Mouse (Mus musculus) midbrain, embryonic 15.5 days (tissue): ENCODE measurements around the gene Ppfia3. TPM values are rescaled to one million over a fixed set of nuclear protein-coding genes. Genes with fewer than 3 reads are reported as not detected.

Experiments used
- ATAC-seq: fragments of 200-750 bp; cut with Nextera tagmentation; replicated peaks from 2 replicates; pipeline ENCODE4 v1.8.0; 2017; ENCODE audit warnings: moderate TSS enrichment
- H3K27ac ChIP-seq: fragments of 300-500 bp; sonication (generic); 2 replicates; pipeline ENCODE4 v1.5.1; 2015; ENCODE audit warnings: mild to moderate bottlenecking, inconsistent platforms
- H3K27me3 ChIP-seq: fragments of 300-500 bp; sonication (generic); replicated peaks from 2 replicates; pipeline ENCODE4 v1.6.1; 2015; ENCODE audit warnings: inconsistent platforms
- H3K36me3 ChIP-seq: fragments of 300-500 bp; sonication (generic); replicated peaks from 2 replicates; pipeline ENCODE4 v1.6.1; 2015; ENCODE audit warnings: inconsistent platforms
- H3K4me1 ChIP-seq: fragments of 300-500 bp; sonication (generic); 2 replicates; pipeline ENCODE4 v1.6.1; 2015; ENCODE audit warnings: inconsistent platforms
- H3K4me2 ChIP-seq: fragments of 300-500 bp; sonication (generic); 2 replicates; pipeline ENCODE4 v1.6.1; 2015; ENCODE audit warnings: inconsistent platforms, mild to moderate bottlenecking, moderate library complexity
- H3K4me3 ChIP-seq: fragments of 300-500 bp; sonication (generic); 2 replicates; pipeline ENCODE4 v1.5.1; 2015; ENCODE audit warnings: mild to moderate bottlenecking, inconsistent platforms
- H3K9ac ChIP-seq: fragments of 300-500 bp; sonication (generic); 2 replicates; pipeline ENCODE4 v1.6.1; 2015; ENCODE audit warnings: mild to moderate bottlenecking, inconsistent platforms
- H3K9me3 ChIP-seq: fragments of 300-500 bp; sonication (generic); 2 replicates; pipeline ENCODE4 v1.6.1; 2016; ENCODE audit warnings: inconsistent platforms
- WGBS: fragments of 180-500 bp; shearing (Covaris S2); methylation state at CpG from one replicate; pipeline ENCODE4 v1.1.7; 2015; ENCODE audit warnings: mixed read lengths; 5-methylcytosine and 5-hydroxymethylcytosine counted together
- polyA plus RNA-seq: library from polyadenylated mRNA; unstranded; fragments of >200 nt; fragmentation: Nextera tagmentation; extraction: Ambion mirVana; gene quantifications from 2 replicates; pipeline ENCODE4 v1.2.1, GENCODE M21; 2015

Gene Ppfia3
- polyA plus RNA-seq = 29.9 and 31.3 TPM in 2 replicates

- Histone ChIP-seq H3K4me1 (peaks cover 64% of the 10 kb centered on the region), H3K4me3 (peak within 1 kb of the TSS; percentile 74), H3K27me3 (peaks cover 7% of the 10 kb centered on the region; the same call in 1 of the 2 replicates), H3K4me2 (peak within 1 kb of the TSS; percentile 77), H3K9me3 (no peaks in the 10 kb centered on the region), H3K9ac (peak within 1 kb of the TSS; percentile 85), H3K27ac (peak within 1 kb of the TSS; percentile 85), H3K36me3 (no peaks in the 10 kb centered on the region)
- WGBS = under 1% methylated on average over 24 of the region's 26 CpGs
- peak; percentile 52 for ATAC-seq
Observed at GRCm38 (mm10) chr7:45366652-45367019, at the start of gene Ppfia3. Gene Ppfia3 (minus strand): TSS chr7:45367019.

GRCm38 (mm10) chr7:45415636-45416035 is 48.8 kb upstream of the Ppfia3 start:
- no peaks in the 10 kb centered on the region for H3K36me3 ChIP-seq
- no peak for ATAC-seq
- peak overlapping the region; percentile 20 for H3K4me2 ChIP-seq
- no peak overlapping the region for H3K27ac ChIP-seq
- no peak overlapping the region for H3K4me3 ChIP-seq
- H3K9ac ChIP-seq = no peak overlapping the region
- peaks cover 11% of the 10 kb centered on the region for H3K4me1 ChIP-seq
- 8% methylated on average over 37 of the region's 37 CpGs for WGBS
- H3K27me3 ChIP-seq = peaks cover 94% of the 10 kb centered on the region
- H3K9me3 ChIP-seq = no peaks in the 10 kb centered on the region

- Histone ChIP-seq H3K9ac (no peak overlapping the region), H3K4me3 (no peak overlapping the region), H3K4me1 (peaks cover 11% of the 10 kb centered on the region), H3K9me3 (no peaks in the 10 kb centered on the region), H3K4me2 (no peak overlapping the region), H3K27me3 (peaks cover 94% of the 10 kb centered on the region), H3K27ac (no peak overlapping the region), H3K36me3 (no peaks in the 10 kb centered on the region)
- 38% methylated on average over 12 of the region's 12 CpGs for WGBS
- no peak for ATAC-seq
Observed at GRCm38 (mm10) chr7:45414740-45415224, 48.0 kb upstream of the Ppfia3 start.

GRCm38 (mm10) chr7:45413864-45414739 is 47.3 kb upstream of the Ppfia3 start:
- peak; percentile 51 for ATAC-seq
- WGBS = 2% methylated on average over 26 of the region's 27 CpGs

GRCm38 (mm10) chr7:45413113-45413863 is 46.5 kb upstream of the Ppfia3 start, which contains the start of gene Ntf5:
Gene Ntf5 (plus strand): TSS chr7:45413695.
- H3K27me3 ChIP-seq = peaks cover 95% of the 10 kb centered on the region
- H3K4me2 ChIP-seq = peak within 1 kb of the TSS; percentile 88
- H3K36me3 ChIP-seq = no peaks in the 10 kb centered on the region
- H3K9me3 ChIP-seq = no peaks in the 10 kb centered on the region
- peak within 1 kb of the TSS; percentile 44 for H3K4me3 ChIP-seq
- 3% methylated on average over 35 of the region's 45 CpGs for WGBS
- ATAC-seq = peak; percentile 62
- H3K27ac ChIP-seq = no peak within 1 kb of the TSS
- H3K9ac ChIP-seq = peak within 1 kb of the TSS; percentile 46
- H3K4me1 ChIP-seq = peaks cover 11% of the 10 kb centered on the region

More at GRCm38 (mm10) chr7:45413864-45414739, 47.3 kb upstream of the Ppfia3 start:
- Histone ChIP-seq H3K27ac (no peak overlapping the region), H3K9me3 (no peaks in the 10 kb centered on the region), H3K4me1 (peaks cover 11% of the 10 kb centered on the region), H3K27me3 (peaks cover 95% of the 10 kb centered on the region), H3K4me3 (peak overlapping the region; percentile 44), H3K9ac (peak overlapping the region; percentile 46), H3K4me2 (peak overlapping the region; percentile 88), H3K36me3 (no peaks in the 10 kb centered on the region)

- Histone ChIP-seq H3K4me3 (no peak overlapping the region), H3K9ac (no peak overlapping the region), H3K27me3 (peaks cover 95% of the 10 kb centered on the region), H3K36me3 (no peaks in the 10 kb centered on the region), H3K9me3 (no peaks in the 10 kb centered on the region), H3K4me1 (peaks cover 11% of the 10 kb centered on the region), H3K27ac (no peak overlapping the region), H3K4me2 (no peak overlapping the region)
- ATAC-seq = no peak
- WGBS = 90% methylated on average over 2 of the region's 2 CpGs
Observed at GRCm38 (mm10) chr7:45412421-45412820, 45.6 kb upstream of the Ppfia3 start.

GRCm38 (mm10) chr7:45409497-45410163 is 42.8 kb upstream of the Ppfia3 start:
- Histone ChIP-seq H3K9ac (no peak overlapping the region), H3K36me3 (no peaks in the 10 kb centered on the region), H3K27me3 (peaks cover 96% of the 10 kb centered on the region), H3K4me2 (no peak overlapping the region), H3K4me1 (peaks cover 20% of the 10 kb centered on the region), H3K9me3 (no peaks in the 10 kb centered on the region), H3K4me3 (no peak overlapping the region), H3K27ac (no peak overlapping the region)
- ATAC-seq = no peak
- WGBS = 85% methylated on average over 8 of the region's 8 CpGs

GRCm38 (mm10) chr7:45408949-45409348 is 42.1 kb upstream of the Ppfia3 start:
- no peak overlapping the region for H3K4me2 ChIP-seq
- H3K4me3 ChIP-seq = no peak overlapping the region
- H3K36me3 ChIP-seq = no peaks in the 10 kb centered on the region
- H3K4me1 ChIP-seq = peaks cover 16% of the 10 kb centered on the region
- 86% methylated on average over 17 of the region's 17 CpGs for WGBS
- H3K9me3 ChIP-seq = no peaks in the 10 kb centered on the region
- ATAC-seq = no peak
- peaks cover 90% of the 10 kb centered on the region for H3K27me3 ChIP-seq
- H3K9ac ChIP-seq = no peak overlapping the region
- no peak overlapping the region for H3K27ac ChIP-seq

GRCm38 (mm10) chr7:45408351-45408750 is 41.5 kb upstream of the Ppfia3 start:
- Histone ChIP-seq H3K4me1 (peaks cover 10% of the 10 kb centered on the region), H3K4me2 (no peak overlapping the region), H3K9me3 (no peaks in the 10 kb centered on the region), H3K36me3 (no peaks in the 10 kb centered on the region), H3K27ac (no peak overlapping the region), H3K9ac (no peak overlapping the region), H3K4me3 (no peak overlapping the region), H3K27me3 (peaks cover 84% of the 10 kb centered on the region)
- ATAC-seq = no peak
- WGBS = 72% methylated on average over 7 of the region's 7 CpGs

GRCm38 (mm10) chr7:45407836-45408235 is 41.0 kb upstream of the Ppfia3 start:
- H3K36me3 ChIP-seq = no peaks in the 10 kb centered on the region
- H3K27ac ChIP-seq = no peak overlapping the region
- no peak for ATAC-seq
- no peak overlapping the region for H3K4me2 ChIP-seq
- no peak overlapping the region for H3K9ac ChIP-seq
- H3K27me3 ChIP-seq = peaks cover 78% of the 10 kb centered on the region
- peaks cover 9% of the 10 kb centered on the region for H3K4me1 ChIP-seq
- 79% methylated on average over 10 of the region's 10 CpGs for WGBS
- no peak overlapping the region for H3K4me3 ChIP-seq
- no peaks in the 10 kb centered on the region for H3K9me3 ChIP-seq

GRCm38 (mm10) chr7:45406157-45407156 is 39.6 kb upstream of the Ppfia3 start:
- Histone ChIP-seq H3K36me3 (no peaks in the 10 kb centered on the region), H3K4me1 (peaks cover 9% of the 10 kb centered on the region), H3K4me3 (peak overlapping the region; percentile 35), H3K9ac (no peak overlapping the region), H3K4me2 (peak overlapping the region; percentile 51), H3K9me3 (no peaks in the 10 kb centered on the region), H3K27me3 (peaks cover 74% of the 10 kb centered on the region), H3K27ac (no peak overlapping the region)
- no peak for ATAC-seq
- WGBS = 3% methylated on average over 111 of the region's 114 CpGs
